Mouse (Mus musculus) T-helper 1 cell (primary cell): ENCODE results near the gene Hhatl.

Experiments used
- in situ Hi-C: fragments of 300-600 bp; cut with MboI, MseI; formaldehyde crosslinking; loops from one replicate; pipeline ENCODE4 v1.15.1; 2025; ENCODE audit warnings: high pct_unique_total_duplicates

Gene Hhatl

GRCm38 (mm10) chr9:121791757-121792521 is at the start of gene Hhatl:
Hhatl (minus strand) TSS chr9:121792507.
- in situ Hi-C loops = loop anchor here (25.0 kb wide), 2 partner anchors 305 to 895 kb away; partner anchors contain the start of gene Cck

- in situ Hi-C loops = loop anchor here (25.0 kb wide), 1 partner anchor 148 kb away; the partner anchor contains the start of gene Pomgnt2
Observed at GRCm38 (mm10) chr9:121839622-121839965, 47.3 kb upstream of the Hhatl start.

DNA sequence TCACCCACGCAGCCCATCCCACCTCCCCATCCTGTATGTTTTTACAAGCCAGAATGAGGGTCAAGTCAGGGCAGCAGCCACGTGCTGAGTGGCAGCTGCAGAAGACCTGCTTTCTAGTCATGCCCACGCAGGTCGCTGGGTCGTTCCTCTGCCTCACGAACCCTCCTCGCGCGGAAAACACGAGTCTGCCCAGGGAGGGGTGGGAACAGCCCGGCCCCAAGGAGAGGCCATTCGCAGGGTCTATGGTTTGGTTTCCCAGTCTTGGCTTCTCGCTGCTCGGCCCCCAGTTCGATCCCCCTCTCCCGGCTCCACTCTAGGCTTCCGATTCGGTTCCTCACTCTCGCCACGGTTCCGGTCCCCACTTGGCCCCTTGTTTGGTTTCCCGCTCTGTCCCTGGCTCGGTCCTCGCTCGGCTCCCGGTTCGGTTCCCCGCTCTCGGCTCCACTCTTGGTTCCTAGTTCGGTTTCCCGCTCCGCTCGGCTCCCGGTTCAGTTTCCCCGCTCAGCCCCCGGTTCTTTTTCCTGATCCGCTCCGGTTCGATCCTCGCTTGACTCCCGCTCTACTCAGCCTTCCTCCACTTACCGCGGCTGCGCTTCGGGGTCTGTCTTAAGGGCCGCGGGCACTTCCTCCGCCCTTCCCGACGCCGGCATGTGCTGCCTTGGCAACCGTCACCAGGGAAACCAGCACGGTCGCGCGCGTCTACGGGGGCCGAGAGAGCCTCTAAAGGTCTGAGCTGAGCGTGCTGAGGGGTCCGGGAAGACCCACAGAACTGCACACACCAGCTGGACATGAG is 46.7 kb upstream of the Hhatl start, which contains the start of gene Ccdc13:
Gene Ccdc13, minus strand, starts transcription at position 633 of the 793 bp plus-strand sequence.
- in situ Hi-C loops = loop anchor here (25.0 kb wide), 1 partner anchor 148 kb away; the partner anchor contains the start of gene Pomgnt2

GRCm38 (mm10) chr9:121838008-121838407 is 45.7 kb upstream of the Hhatl start:
- in situ Hi-C loops = loop anchor here (25.0 kb wide), 1 partner anchor 149 kb away; the partner anchor contains the start of gene Pomgnt2

DNA sequence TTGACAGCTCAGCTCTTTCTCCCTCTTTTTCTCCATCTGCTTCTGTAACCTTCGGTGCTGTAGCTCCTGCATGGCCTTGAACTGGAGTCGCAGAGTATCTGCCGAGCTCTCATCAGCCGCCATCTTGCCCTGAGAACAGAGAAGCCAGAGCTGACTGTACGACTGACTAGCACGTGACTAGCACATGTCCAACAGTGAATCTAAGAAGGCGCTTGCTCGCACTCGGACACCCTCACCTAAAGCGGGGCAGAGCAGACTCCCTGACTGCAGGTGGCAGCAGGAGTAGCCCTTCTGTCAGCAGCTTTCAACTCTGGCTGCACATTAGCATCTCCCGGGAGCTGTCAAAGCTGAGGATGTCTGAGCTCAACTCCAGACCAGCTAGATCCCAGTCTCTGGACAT is 41.5 kb upstream of the Hhatl start:
- in situ Hi-C loops = loop anchor here (25.0 kb wide), 1 partner anchor 153 kb away; the partner anchor contains the start of gene Pomgnt2

GRCm38 (mm10) chr9:121830956-121831293 is 38.6 kb upstream of the Hhatl start:
- in situ Hi-C loops = loop anchor here (25.0 kb wide), 1 partner anchor 156 kb away; the partner anchor contains the start of gene Pomgnt2

- in situ Hi-C loops = loop anchor here (25.0 kb wide), 1 partner anchor 157 kb away; the partner anchor contains the start of gene Pomgnt2
Observed at GRCm38 (mm10) chr9:121830243-121830955, 38.1 kb upstream of the Hhatl start.

GRCm38 (mm10) chr9:121829270-121829992 is 37.1 kb upstream of the Hhatl start:
- in situ Hi-C loops = loop anchor here (25.0 kb wide), 1 partner anchor 158 kb away; the partner anchor contains the start of gene Pomgnt2

DNA sequence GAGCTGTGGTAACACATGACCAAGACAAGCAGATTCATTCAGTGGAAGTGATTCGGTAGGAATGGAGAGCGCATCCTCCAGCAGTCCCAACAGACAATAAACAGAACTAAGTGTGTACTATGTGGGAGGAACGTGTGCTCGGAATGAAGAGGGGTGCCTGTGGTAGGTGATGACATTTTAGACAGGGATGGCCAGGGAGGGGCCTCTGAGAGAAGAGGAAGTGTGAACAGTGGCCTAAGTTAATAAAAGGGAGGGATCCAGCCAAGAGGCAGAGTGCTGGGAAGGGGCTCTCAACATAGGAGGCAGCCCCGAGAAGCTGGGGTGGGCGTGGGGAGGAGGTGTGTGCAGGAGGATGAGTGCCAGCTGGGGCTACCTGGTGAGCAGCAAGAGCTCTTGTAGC is 36.0 kb upstream of the Hhatl start:
- in situ Hi-C loops = loop anchor here (25.0 kb wide), 1 partner anchor 159 kb away; the partner anchor contains the start of gene Pomgnt2

DNA sequence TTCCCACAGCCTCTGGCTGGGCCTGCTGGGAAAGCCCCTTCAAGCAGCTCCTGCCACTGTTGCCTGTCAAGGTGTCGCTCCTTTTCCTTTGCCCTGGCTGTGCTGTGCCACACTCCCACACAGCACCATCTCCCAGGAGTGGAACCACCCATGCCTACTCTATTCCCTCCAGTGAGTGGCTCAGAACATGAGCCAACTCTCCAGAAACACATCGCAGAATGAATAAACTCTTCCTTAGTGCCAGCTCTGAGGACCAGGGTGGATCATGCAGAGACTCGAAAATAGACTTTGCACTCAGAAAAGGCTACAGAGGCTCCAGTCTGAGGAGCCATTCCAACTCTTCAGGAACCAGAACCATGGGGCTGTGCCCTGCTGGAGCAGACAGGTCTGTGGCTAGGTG is 34.0 kb upstream of the Hhatl start:
- in situ Hi-C loops = loop anchor here (25.0 kb wide), 1 partner anchor 161 kb away; the partner anchor contains the start of gene Pomgnt2

DNA sequence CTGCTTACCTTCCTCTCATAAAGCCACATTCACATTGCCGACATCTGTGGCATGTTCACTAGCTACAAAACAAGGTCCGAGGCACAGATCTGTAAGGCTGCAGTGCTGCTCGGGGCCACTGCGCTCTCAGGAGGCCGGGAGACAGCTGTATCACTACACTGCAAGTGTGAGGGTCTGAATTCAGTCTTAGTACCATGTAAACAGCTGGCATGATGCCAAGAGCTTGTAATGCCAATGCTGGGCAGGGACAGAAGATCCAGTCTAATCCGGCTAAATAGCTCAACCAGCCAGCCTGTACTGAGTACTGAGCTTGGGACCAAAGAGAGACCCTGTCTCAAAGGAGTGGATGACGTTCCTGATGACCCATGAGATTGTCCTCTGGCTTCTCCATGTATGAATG is 31.7 kb upstream of the Hhatl start:
- in situ Hi-C loops = no loop called here

- in situ Hi-C loops = no loop called here
Observed at GRCm38 (mm10) chr9:121823051-121823450, 30.7 kb upstream of the Hhatl start.

DNA sequence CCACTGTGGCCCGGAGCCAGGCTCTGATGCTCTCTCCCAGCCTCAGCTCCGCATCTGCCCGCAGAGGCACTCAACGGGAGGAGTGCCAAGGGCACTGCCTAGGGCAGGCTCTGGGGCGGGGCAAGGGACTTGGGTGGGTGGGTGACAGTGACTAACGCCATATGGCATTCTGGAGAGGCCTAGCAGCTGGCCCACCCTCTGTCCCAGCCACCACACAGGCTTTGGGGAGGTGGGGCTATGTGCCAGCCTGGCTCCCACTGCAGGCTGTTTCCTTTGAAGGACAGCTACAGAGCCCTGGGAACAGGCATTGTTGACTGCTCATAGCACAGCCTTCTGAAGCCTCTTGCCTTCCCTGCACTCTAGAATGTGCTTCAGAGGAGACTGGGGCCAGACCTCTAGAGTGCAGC is 30.3 kb upstream of the Hhatl start:
- in situ Hi-C loops = no loop called here

- in situ Hi-C loops = no loop called here
Observed at GRCm38 (mm10) chr9:121820765-121821164, 28.5 kb upstream of the Hhatl start.

- in situ Hi-C loops = no loop called here
Observed at GRCm38 (mm10) chr9:121819771-121820471, 27.6 kb upstream of the Hhatl start.

- in situ Hi-C loops = no loop called here
Observed at GRCm38 (mm10) chr9:121819073-121819770, 26.9 kb upstream of the Hhatl start.

GRCm38 (mm10) chr9:121815183-121815582 is 22.9 kb upstream of the Hhatl start:
- in situ Hi-C loops = no loop called here

- in situ Hi-C loops = no loop called here
Observed at GRCm38 (mm10) chr9:121810081-121810821, 17.9 kb upstream of the Hhatl start.

DNA sequence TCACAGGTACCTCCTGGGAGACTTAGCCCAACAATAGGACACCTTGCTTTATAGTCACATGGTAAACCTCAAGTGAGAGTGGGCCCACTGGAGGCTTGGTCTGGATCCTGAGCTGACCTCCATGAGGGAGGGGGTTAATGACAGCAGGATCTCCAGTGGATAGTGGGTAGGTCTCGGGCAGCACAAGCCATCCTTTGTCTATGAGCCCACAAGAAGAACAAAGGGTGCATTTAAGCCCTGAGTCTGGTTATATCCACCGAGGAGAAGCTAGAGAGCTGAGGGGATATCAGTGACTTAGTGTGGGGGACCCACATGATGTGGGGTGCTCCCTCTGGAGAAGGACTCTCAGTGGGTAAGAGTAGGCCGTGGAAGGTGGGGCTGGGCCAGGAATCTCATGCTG is 16.2 kb upstream of the Hhatl start:
- in situ Hi-C loops = no loop called here
